Mouse (Mus musculus): Measurements from ENCODE around the gene Qrich2. TPM values are rescaled to one million over a fixed set of nuclear protein-coding genes. Genes with fewer than 3 reads are reported as not detected.
"Not testable (repeated sequence)": the region's sequence is repeated elsewhere in the genome, so short reads cannot be mapped to it uniquely, and the experiment has no call there.

Qrich2 gene
- polyA plus RNA-seq, 1 experiment, result not detected

- Histone ChIP-seq H3K4me3 (ENCODE audit: insufficient read depth, low read depth, low read length) (peak overlapping the region; percentile 92), H3K27ac (ENCODE audit: insufficient read depth, low read depth, low read length) (peak overlapping the region; percentile 73)
- under 1% methylated on average over 76 of the region's 76 CpGs for WGBS
These were observed 53.8 kb downstream of the Qrich2 start for GRCm38 (mm10) chr11:116412028-116412827.

GRCm38 (mm10) chr11:116411582-116411981 lies 54.5 kb downstream of the Qrich2 start:
- 14% methylated on average over 6 of the region's 6 CpGs for WGBS
- Histone ChIP-seq H3K27ac (ENCODE audit: insufficient read depth, low read depth, low read length) (no peak overlapping the region), H3K4me3 (ENCODE audit: insufficient read depth, low read depth, low read length) (peak overlapping the region; percentile 92), H3K4me1 (ENCODE audit: control insufficient read depth, insufficient read depth, low read length) (peaks cover 8% of the 10 kb centered on the region)
- TF ChIP-seq POLR2A (IDR thresholded peaks at IDR 0.05; ENCODE audit: insufficient read depth, low read depth, low read length) (no peak), CTCF (IDR thresholded peaks at IDR 0.05; ENCODE audit: insufficient read depth, low read depth, low read length) (no peak)

More at GRCm38 (mm10) chr11:116412028-116412827, 53.8 kb downstream of the Qrich2 start:
- peaks cover 10% of the 10 kb centered on the region for H3K4me1 ChIP-seq (ENCODE audit: control insufficient read depth, insufficient read depth, low read length)
- TF ChIP-seq CTCF (IDR thresholded peaks at IDR 0.05; ENCODE audit: insufficient read depth, low read depth, low read length) (no peak), POLR2A (IDR thresholded peaks at IDR 0.05; ENCODE audit: insufficient read depth, low read depth, low read length) (no peak)

GRCm38 (mm10) chr11:116410415-116410814 lies 55.6 kb downstream of the Qrich2 start:
- WGBS, result 80% methylated on average over 4 of the region's 4 CpGs
- not testable (repeated sequence) for H3K4me1 ChIP-seq (ENCODE audit: control insufficient read depth, insufficient read depth, low read length); H3K27ac ChIP-seq (ENCODE audit: insufficient read depth, low read depth, low read length); H3K4me3 ChIP-seq (ENCODE audit: insufficient read depth, low read depth, low read length)

- Histone ChIP-seq H3K4me3 (ENCODE audit: insufficient read depth, low read depth, low read length) (no peak overlapping the region), H3K4me1 (ENCODE audit: control insufficient read depth, insufficient read depth, low read length) (peaks cover 8% of the 10 kb centered on the region), H3K27ac (ENCODE audit: insufficient read depth, low read depth, low read length) (no peak overlapping the region)
- TF ChIP-seq CTCF (IDR thresholded peaks at IDR 0.05; ENCODE audit: insufficient read depth, low read depth, low read length), result no peak
- TF ChIP-seq POLR2A (IDR thresholded peaks at IDR 0.05; ENCODE audit: insufficient read depth, low read depth, low read length), result no peak
- 91% methylated on average over 3 of the region's 3 CpGs for WGBS
These were observed 57.0 kb downstream of the Qrich2 start for GRCm38 (mm10) chr11:116409008-116409407.

GRCm38 (mm10) chr11:116406231-116406728 lies 59.8 kb downstream of the Qrich2 start:
- TF ChIP-seq POLR2A (IDR thresholded peaks at IDR 0.05; ENCODE audit: insufficient read depth, low read depth, low read length), result no peak
- TF ChIP-seq CTCF (IDR thresholded peaks at IDR 0.05; ENCODE audit: insufficient read depth, low read depth, low read length), result no peak
- 63% methylated on average over 16 of the region's 16 CpGs for WGBS
- Histone ChIP-seq H3K27ac (ENCODE audit: insufficient read depth, low read depth, low read length) (no peak overlapping the region), H3K4me3 (ENCODE audit: insufficient read depth, low read depth, low read length) (no peak overlapping the region), H3K4me1 (ENCODE audit: control insufficient read depth, insufficient read depth, low read length) (peaks cover 18% of the 10 kb centered on the region)

GRCm38 (mm10) chr11:116405601-116406000 lies 60.4 kb downstream of the Qrich2 start:
- 87% methylated on average over 4 of the region's 4 CpGs for WGBS
- Histone ChIP-seq H3K4me1 (ENCODE audit: control insufficient read depth, insufficient read depth, low read length) (peaks cover 18% of the 10 kb centered on the region), H3K27ac (ENCODE audit: insufficient read depth, low read depth, low read length) (no peak overlapping the region), H3K4me3 (ENCODE audit: insufficient read depth, low read depth, low read length) (no peak overlapping the region)
- no peak for TF ChIP-seq POLR2A (IDR thresholded peaks at IDR 0.05; ENCODE audit: insufficient read depth, low read depth, low read length)
- no peak for TF ChIP-seq CTCF (IDR thresholded peaks at IDR 0.05; ENCODE audit: insufficient read depth, low read depth, low read length)

GRCm38 (mm10) chr11:116400560-116400959 lies 65.5 kb downstream of the Qrich2 start:
- Histone ChIP-seq H3K27ac (ENCODE audit: insufficient read depth, low read depth, low read length) (no peak overlapping the region), H3K4me1 (ENCODE audit: control insufficient read depth, insufficient read depth, low read length) (peaks cover 28% of the 10 kb centered on the region), H3K4me3 (ENCODE audit: insufficient read depth, low read depth, low read length) (no peak overlapping the region)
- WGBS, result 60% methylated on average over 4 of the region's 4 CpGs
- no peak for TF ChIP-seq CTCF (IDR thresholded peaks at IDR 0.05; ENCODE audit: insufficient read depth, low read depth, low read length)
- no peak for TF ChIP-seq POLR2A (IDR thresholded peaks at IDR 0.05; ENCODE audit: insufficient read depth, low read depth, low read length)

GRCm38 (mm10) chr11:116398348-116398677 lies 67.7 kb downstream of the Qrich2 start:
- 71% methylated on average over 11 of the region's 11 CpGs for WGBS
- no peak for TF ChIP-seq POLR2A (IDR thresholded peaks at IDR 0.05; ENCODE audit: insufficient read depth, low read depth, low read length)
- TF ChIP-seq CTCF (IDR thresholded peaks at IDR 0.05; ENCODE audit: insufficient read depth, low read depth, low read length), result no peak
- H3K4me1 ChIP-seq (ENCODE audit: control insufficient read depth, insufficient read depth, low read length), result peaks cover 27% of the 10 kb centered on the region
- H3K27ac ChIP-seq (ENCODE audit: insufficient read depth, low read depth, low read length), result 0 out of 2 replicates have a peak overlapping the region, but pooled peaks have one; percentile 20
- no peak overlapping the region for H3K4me3 ChIP-seq (ENCODE audit: insufficient read depth, low read depth, low read length)

GRCm38 (mm10) chr11:116397517-116398347 lies 68.3 kb downstream of the Qrich2 start:
- no peak overlapping the region for H3K27ac ChIP-seq (ENCODE audit: insufficient read depth, low read depth, low read length)
- TF ChIP-seq POLR2A (IDR thresholded peaks at IDR 0.05; ENCODE audit: insufficient read depth, low read depth, low read length), result no peak
- no peak for TF ChIP-seq CTCF (IDR thresholded peaks at IDR 0.05; ENCODE audit: insufficient read depth, low read depth, low read length)
- 65% methylated on average over 8 of the region's 8 CpGs for WGBS
- H3K4me3 ChIP-seq (ENCODE audit: insufficient read depth, low read depth, low read length), result no peak overlapping the region
- H3K4me1 ChIP-seq (ENCODE audit: control insufficient read depth, insufficient read depth, low read length), result peaks cover 21% of the 10 kb centered on the region

Measured in olfactory bulb, adult 2 months (tissue).